Mouse (Mus musculus): ENCODE measurements at regions not wholly inside any gene's neighbourhood (a gene's known extent, or its start where the extent isn't known, plus 50 kb on each side); places are given as distances from the start of the nearest gene placed in this dataset.

DNA sequence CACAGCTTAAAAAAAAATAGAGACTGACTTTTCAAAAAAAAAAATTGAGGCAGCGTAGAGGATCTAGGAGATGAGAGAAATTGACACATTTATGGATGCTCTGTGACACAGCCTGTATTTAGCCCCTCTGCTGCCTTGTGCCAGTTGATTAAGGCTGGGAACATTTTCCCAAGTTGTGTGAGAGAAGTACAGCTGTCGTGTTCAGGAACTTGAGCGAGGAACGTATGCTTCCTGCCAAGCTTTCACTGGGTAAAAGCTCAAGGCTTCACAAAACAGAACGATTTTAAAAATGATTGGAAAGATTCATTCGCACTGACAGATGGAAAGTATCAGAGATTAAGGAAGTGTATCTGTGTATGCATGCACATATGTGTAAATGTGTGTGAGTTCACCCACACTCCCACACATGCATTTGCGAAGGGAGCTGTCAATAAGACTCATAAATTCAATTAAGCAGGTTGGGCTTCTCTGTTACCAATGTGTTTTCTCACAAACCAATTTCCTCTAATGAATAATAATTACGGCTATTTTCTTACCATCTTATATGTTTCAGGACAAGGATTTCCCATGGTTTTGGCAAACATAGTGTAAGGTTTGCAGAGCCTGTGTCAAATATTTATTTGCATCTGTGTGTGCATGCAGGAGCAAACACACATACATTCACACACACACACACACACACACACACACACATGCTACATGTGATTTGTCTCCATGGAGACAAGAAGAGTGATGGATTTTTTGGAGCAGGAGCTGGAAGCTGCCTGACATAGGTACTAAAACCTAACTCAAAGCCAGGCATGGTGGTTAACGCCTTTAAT lies 662.9 kb upstream of the Kirrel3 start:
- no peak for TF ChIP-seq CTCF (IDR thresholded peaks at IDR 0.05; ENCODE audit: low read depth)
- no peak for TF ChIP-seq EP300 (optimal IDR thresholded peaks at IDR 0.05)

Data from stomach, postnatal 0 days (tissue).